ENCODE assay signal across 10 mouse cellular contexts in genomic region chr14:121316631-121317311, GRCm38 (mm10).
DNase-seq lines count a peak whose midpoint lies in the region; ATAC-seq and TF ChIP-seq lines count a peak whose summit lies in the region.
"Had no signal": no experiment of that assay in that cellular context is flagged by ENCODE, and none has a peak within 500 bp of the region (broad histone marks: within the 10 kb centered on the region; RNA-seq: fewer than 3 reads in every experiment).

No protein-coding gene starts in this region.

- no peak overlapping the region for H3K9ac ChIP-seq in limb, embryonic 12.5 days (replicated peaks)
- H3K9ac ChIP-seq in embryonic facial prominence, embryonic 11.5 days (replicated peaks; ENCODE audit: low read length): no peak overlapping the region
- no peak overlapping the region for H3K9ac ChIP-seq in limb, embryonic 14.5 days (ENCODE audit: low read depth, low read length, severe bottlenecking)

- ATAC-seq in limb, embryonic 12.5 days (ENCODE audit: insufficient number of reproducible peaks, insufficient read depth, low FRiP score, low TSS enrichment, low read depth): no peak
- ATAC-seq in embryonic facial prominence, embryonic 11.5 days (replicated peaks; ENCODE audit: insufficient number of reproducible peaks, low FRiP score, low TSS enrichment, low read depth): 0 out of 2 replicates have a peak, but pooled peaks have one; percentile 36
- peak; percentile 53 for ATAC-seq in limb, embryonic 14.5 days (ENCODE audit: low FRiP score, low read depth)

- no peak for TF ChIP-seq CTCF in gastrocnemius, adult 2 months (IDR thresholded peaks at IDR 0.05)

- no peak for TF ChIP-seq POLR2A in limb, embryonic 14.5 days (IDR thresholded peaks at IDR 0.05; ENCODE audit: borderline replicate concordance, extremely low read depth, insufficient read depth, insufficient read length)

- no peak overlapping the region for H3K4me2 ChIP-seq in limb, embryonic 12.5 days
- H3K4me2 ChIP-seq in embryonic facial prominence, embryonic 11.5 days (ENCODE audit: low read depth, low read length): no peak overlapping the region
- no peak overlapping the region for H3K4me2 ChIP-seq in limb, embryonic 14.5 days (replicated peaks; ENCODE audit: low read depth, low read length, severe bottlenecking)

- 71% methylated on average over 13 of the region's 13 CpGs for WGBS in limb, embryonic 12.5 days
- 83% methylated on average over 13 of the region's 13 CpGs for WGBS in limb, embryonic 10.5 days
- WGBS in embryonic facial prominence, embryonic 11.5 days: 69% methylated on average over 13 of the region's 13 CpGs
- 64% methylated on average over 13 of the region's 13 CpGs for WGBS in limb, embryonic 14.5 days

- peaks cover 43% of the 10 kb centered on the region for H3K4me1 ChIP-seq in limb, embryonic 12.5 days (replicated peaks)
- H3K4me1 ChIP-seq in limb, embryonic 10.5 days: peaks cover 45% of the 10 kb centered on the region
- no peaks in the 10 kb centered on the region; the same call in 1 of the 2 replicates for H3K4me1 ChIP-seq in embryonic facial prominence, embryonic 11.5 days (ENCODE audit: control insufficient read depth, insufficient read depth, low read length)
- H3K4me1 ChIP-seq in limb, embryonic 14.5 days (ENCODE audit: control insufficient read depth, insufficient read depth, low read length): peaks cover 26% of the 10 kb centered on the region

- H3K36me3 ChIP-seq in limb, embryonic 12.5 days: no peaks in the 10 kb centered on the region
- 0 out of 2 replicates have a peak, but pooled peaks cover 5% of the 10 kb centered on the region for H3K36me3 ChIP-seq in limb, embryonic 10.5 days
- no peaks in the 10 kb centered on the region for H3K36me3 ChIP-seq in embryonic facial prominence, embryonic 11.5 days (replicated peaks; ENCODE audit: control insufficient read depth, insufficient read depth, low read depth, low read length)
- H3K36me3 ChIP-seq in limb, embryonic 14.5 days (ENCODE audit: control insufficient read depth, insufficient read depth, low read length): no peaks in the 10 kb centered on the region

- peak overlapping the region; percentile 61 for H3K27ac ChIP-seq in gastrocnemius, adult 2 months
- peak overlapping the region; percentile 29; the same call in 1 of the 2 replicates for H3K27ac ChIP-seq in limb, embryonic 12.5 days
- no peak overlapping the region for H3K27ac ChIP-seq in limb, embryonic 10.5 days
- H3K27ac ChIP-seq in embryonic facial prominence, embryonic 11.5 days (replicated peaks; ENCODE audit: low read depth, low read length): no peak overlapping the region
- no peak overlapping the region for H3K27ac ChIP-seq in limb, embryonic 14.5 days (replicated peaks; ENCODE audit: low read depth, low read length)

- DNase-seq in gastrocnemius, adult 2 months: no peak
- no peak for DNase-seq in gastrocnemius, postnatal 10 days
- DNase-seq in limb, embryonic 10.5 days (ENCODE audit: low spot score): no peak
- DNase-seq in embryonic facial prominence, embryonic 11.5 days (ENCODE audit: low spot score): no peak
- peak; percentile 20 for DNase-seq in limb, embryonic 14.5 days (ENCODE audit: low spot score)
- DNase-seq in left cerebral cortex, adult 8-10 months (ENCODE audit: low spot score in 2 of 2): no peak
- DNase-seq in cerebellum, postnatal 25 days: no peak
- DNase-seq: B cell, adult 2 months; cerebellum, postnatal 14 days had no signal

- H3K4me3 ChIP-seq in gastrocnemius, adult 2 months: no peak overlapping the region
- H3K4me3 ChIP-seq in limb, embryonic 12.5 days (replicated peaks): no peak overlapping the region
- H3K4me3 ChIP-seq in limb, embryonic 10.5 days: no peak overlapping the region
- no peak overlapping the region for H3K4me3 ChIP-seq in embryonic facial prominence, embryonic 11.5 days (ENCODE audit: low read depth, low read length)
- H3K4me3 ChIP-seq in limb, embryonic 14.5 days (replicated peaks; ENCODE audit: low read length): no peak overlapping the region

- H3K9me3 ChIP-seq in limb, embryonic 12.5 days: peaks cover 3% of the 10 kb centered on the region; the same call in 1 of the 2 replicates
- no peaks in the 10 kb centered on the region for H3K9me3 ChIP-seq in limb, embryonic 10.5 days (replicated peaks)
- no peaks in the 10 kb centered on the region for H3K9me3 ChIP-seq in embryonic facial prominence, embryonic 11.5 days (replicated peaks; ENCODE audit: control insufficient read depth, low read length)
- H3K9me3 ChIP-seq in limb, embryonic 14.5 days (ENCODE audit: control insufficient read depth, low read length): no peaks in the 10 kb centered on the region

- intact Hi-C loops in gastrocnemius, adult 2 months (cut with DNase I): no loop called here

- H3K27me3 ChIP-seq in limb, embryonic 12.5 days: no peaks in the 10 kb centered on the region
- no peaks in the 10 kb centered on the region for H3K27me3 ChIP-seq in limb, embryonic 10.5 days (ENCODE audit: low read depth, poor library complexity, severe bottlenecking)
- no peaks in the 10 kb centered on the region for H3K27me3 ChIP-seq in embryonic facial prominence, embryonic 11.5 days (ENCODE audit: control insufficient read depth, insufficient read depth, low read length)
- H3K27me3 ChIP-seq in limb, embryonic 14.5 days (ENCODE audit: control insufficient read depth, insufficient read depth, low read length): no peaks in the 10 kb centered on the region

Comparison
In these comparisons a context has a peak if more than half of its experiments do, and no peak if none do; other contexts are left out.
1. H3K27ac ChIP-seq: peak in gastrocnemius, adult 2 months (single experiment) and limb, embryonic 12.5 days (single experiment); none in limb, embryonic 10.5 days (single experiment), embryonic facial prominence, embryonic 11.5 days (single experiment) and limb, embryonic 14.5 days (single experiment).